Mouse (Mus musculus) megakaryocyte, embryonic 14.5 days (primary cell): Measurements from ENCODE around the gene Zdhhc13. TPM values are rescaled to one million over a fixed set of nuclear protein-coding genes. Genes with fewer than 3 reads are reported as not detected.
A peak's percentile ranks its signal among the peaks of the same experiment; 100 is the strongest.

Source experiments
- H3K27me3 ChIP-seq: replicated peaks from 2 replicates; pipeline ENCODE3; 2012; ENCODE audit warnings: inconsistent platforms
- H3K36me3 ChIP-seq: replicated peaks from 2 replicates; pipeline ENCODE3; 2012; ENCODE audit warnings: low read length, inconsistent platforms, mixed read lengths
- H3K4me1 ChIP-seq: 2 replicates; pipeline ENCODE4 v1.6.1; 2012; ENCODE audit warnings: inconsistent platforms
- H3K4me3 ChIP-seq: replicated peaks from 2 replicates; pipeline ENCODE3; 2012; ENCODE audit warnings: moderate library complexity, mild to moderate bottlenecking, inconsistent platforms
- H3K9me3 ChIP-seq: 2 replicates; pipeline ENCODE4 v1.6.1; 2012; ENCODE audit warnings: inconsistent platforms
- FLI1 ChIP-seq: IDR thresholded peaks from 2 replicates; pipeline ENCODE4 v1.6.1; 2012; ENCODE audit warnings: low read length, inconsistent platforms, mixed read lengths
- GATA1 ChIP-seq: IDR thresholded peaks from 3 replicates; pipeline ENCODE4 v1.6.1; 2012; ENCODE audit warnings: mixed read lengths, low read length, inconsistent platforms, borderline replicate concordance
- polyA plus RNA-seq: library from polyadenylated mRNA; stranded (reverse); fragments of >175 nt; gene quantifications from 2 replicates; pipeline ENCODE4 v1.2.3, GENCODE M21; 2012; ENCODE audit warnings: low replicate concordance; ENCODE audit not compliant: insufficient read depth

Gene Zdhhc13
- polyA plus RNA-seq: 1.9 and 3.1 TPM in 2 replicates

DNA sequence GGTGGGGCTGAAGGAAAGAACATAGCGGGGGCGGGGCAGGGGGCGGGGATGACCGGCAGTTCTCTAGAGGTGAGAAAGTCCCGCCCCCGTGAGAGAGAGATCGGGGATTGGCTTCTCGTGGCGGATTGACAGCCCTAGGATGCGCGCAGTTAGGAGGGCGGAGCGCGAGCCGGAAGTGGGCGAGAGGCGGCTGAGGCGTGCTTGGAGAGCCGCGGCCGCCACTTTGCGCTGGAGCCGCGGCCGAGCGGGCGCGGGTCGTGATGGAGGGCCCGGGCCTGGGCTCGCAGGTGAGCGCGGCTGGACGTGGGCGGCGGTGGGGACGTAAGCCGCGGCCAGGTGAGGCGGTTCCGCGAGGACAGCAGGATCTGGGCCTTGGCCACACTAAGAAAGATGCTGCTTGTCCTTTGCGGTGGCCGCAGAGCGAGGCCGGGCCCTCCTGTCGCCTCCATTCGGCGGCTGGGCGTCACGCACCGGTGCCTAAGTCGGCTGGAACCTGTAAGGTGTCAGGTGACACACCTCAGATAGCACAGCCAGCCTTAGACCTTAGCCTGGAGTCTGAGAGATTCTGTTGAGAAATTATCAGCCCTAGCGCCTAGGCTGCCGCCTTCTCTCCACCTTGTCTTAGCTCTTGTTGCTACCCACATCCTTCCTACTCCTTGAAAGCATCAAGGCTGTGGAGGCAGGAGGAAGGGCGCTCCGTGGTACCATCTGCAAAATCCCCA lies at the start of gene Zdhhc13:
Gene Zdhhc13 (plus strand): TSS at position 153 of the 722 bp plus-strand sequence.
- peaks cover 15% of the 10 kb centered on the region for H3K36me3 ChIP-seq
- TF ChIP-seq FLI1: peak; percentile 21; the same call in 1 of the 2 replicates
- no peak for TF ChIP-seq GATA1
- H3K4me1 ChIP-seq: peaks cover 50% of the 10 kb centered on the region
- H3K9me3 ChIP-seq: no peaks in the 10 kb centered on the region
- H3K4me3 ChIP-seq: peak within 1 kb of the TSS; percentile 99
- H3K27me3 ChIP-seq: peaks cover 2% of the 10 kb centered on the region

GRCm38 (mm10) chr7:48749298-48750163 lies 39.3 kb upstream of the Zdhhc13 start:
- Histone ChIP-seq H3K4me1 (peaks cover 34% of the 10 kb centered on the region), H3K27me3 (peaks cover 2% of the 10 kb centered on the region), H3K36me3 (no peaks in the 10 kb centered on the region), H3K9me3 (no peaks in the 10 kb centered on the region), H3K4me3 (peak overlapping the region; percentile 93)
- TF ChIP-seq GATA1 (no peak), FLI1 (no peak)

- Histone ChIP-seq H3K9me3 (no peaks in the 10 kb centered on the region), H3K4me1 (peaks cover 37% of the 10 kb centered on the region), H3K4me3 (peak overlapping the region; percentile 93), H3K36me3 (no peaks in the 10 kb centered on the region), H3K27me3 (peaks cover 2% of the 10 kb centered on the region)
- no peak for TF ChIP-seq GATA1
- TF ChIP-seq FLI1: no peak
Observed at GRCm38 (mm10) chr7:48750164-48750809, 38.5 kb upstream of the Zdhhc13 start.

- peaks cover 2% of the 10 kb centered on the region for H3K27me3 ChIP-seq
- TF ChIP-seq GATA1: no peak
- no peak for TF ChIP-seq FLI1
- no peaks in the 10 kb centered on the region for H3K9me3 ChIP-seq
- H3K36me3 ChIP-seq: no peaks in the 10 kb centered on the region
- H3K4me3 ChIP-seq: no peak overlapping the region
- H3K4me1 ChIP-seq: peaks cover 37% of the 10 kb centered on the region
Observed at GRCm38 (mm10) chr7:48751222-48751621, 37.6 kb upstream of the Zdhhc13 start.

DNA sequence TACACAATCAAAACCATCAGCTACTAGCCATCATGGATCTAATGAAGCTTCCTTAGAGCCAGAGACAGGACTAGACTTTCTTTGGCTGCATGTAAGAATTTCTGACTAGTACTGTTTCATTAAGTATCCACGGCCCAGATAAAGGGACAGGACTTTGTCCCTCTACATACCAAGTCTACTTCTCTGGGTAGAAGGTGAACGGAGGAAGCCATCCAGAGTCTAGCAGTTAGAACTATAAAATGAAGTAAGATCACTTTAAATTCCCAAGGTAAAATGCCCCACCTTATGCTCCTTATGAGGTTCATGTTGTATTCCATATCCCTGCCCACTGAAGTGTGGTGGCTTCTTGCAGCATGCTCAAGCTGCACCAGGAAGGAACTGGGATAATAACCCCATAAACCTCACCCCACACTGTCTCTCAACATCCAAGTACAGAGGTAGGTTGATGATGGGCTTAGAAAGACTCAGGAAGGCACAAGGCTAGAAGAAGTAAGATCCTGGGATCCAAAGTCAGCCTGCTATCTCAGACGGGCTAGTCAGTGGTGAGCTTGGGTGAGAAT lies 34.3 kb upstream of the Zdhhc13 start:
- Histone ChIP-seq H3K4me1 (peaks cover 59% of the 10 kb centered on the region), H3K36me3 (no peaks in the 10 kb centered on the region), H3K9me3 (no peaks in the 10 kb centered on the region), H3K27me3 (peaks cover 2% of the 10 kb centered on the region), H3K4me3 (no peak overlapping the region)
- TF ChIP-seq GATA1: no peak
- no peak for TF ChIP-seq FLI1

- Histone ChIP-seq H3K9me3 (no peaks in the 10 kb centered on the region), H3K36me3 (no peaks in the 10 kb centered on the region), H3K27me3 (peaks cover 2% of the 10 kb centered on the region), H3K4me3 (no peak overlapping the region), H3K4me1 (peaks cover 59% of the 10 kb centered on the region)
- no peak for TF ChIP-seq FLI1
- no peak for TF ChIP-seq GATA1
Observed at GRCm38 (mm10) chr7:48755825-48756224, 33.0 kb upstream of the Zdhhc13 start.

GRCm38 (mm10) chr7:48756306-48756931 lies 32.4 kb upstream of the Zdhhc13 start:
- Histone ChIP-seq H3K36me3 (no peaks in the 10 kb centered on the region), H3K4me3 (no peak overlapping the region), H3K9me3 (no peaks in the 10 kb centered on the region), H3K27me3 (peaks cover 2% of the 10 kb centered on the region), H3K4me1 (peaks cover 61% of the 10 kb centered on the region)
- TF ChIP-seq FLI1 (no peak), GATA1 (no peak)

GRCm38 (mm10) chr7:48758083-48758482 lies 30.7 kb upstream of the Zdhhc13 start:
- TF ChIP-seq FLI1 (no peak), GATA1 (no peak)
- H3K36me3 ChIP-seq: no peaks in the 10 kb centered on the region
- H3K4me3 ChIP-seq: no peak overlapping the region
- peaks cover 2% of the 10 kb centered on the region for H3K27me3 ChIP-seq
- peaks cover 69% of the 10 kb centered on the region for H3K4me1 ChIP-seq
- no peaks in the 10 kb centered on the region for H3K9me3 ChIP-seq

- TF ChIP-seq FLI1 (no peak), GATA1 (no peak)
- Histone ChIP-seq H3K36me3 (no peaks in the 10 kb centered on the region), H3K9me3 (no peaks in the 10 kb centered on the region), H3K27me3 (no peaks in the 10 kb centered on the region), H3K4me1 (peaks cover 55% of the 10 kb centered on the region), H3K4me3 (no peak overlapping the region)
Observed at GRCm38 (mm10) chr7:48760789-48761188, 28.0 kb upstream of the Zdhhc13 start.
